26 mouse cellular contexts compared by ENCODE assay signal in the genomic region with DNA sequence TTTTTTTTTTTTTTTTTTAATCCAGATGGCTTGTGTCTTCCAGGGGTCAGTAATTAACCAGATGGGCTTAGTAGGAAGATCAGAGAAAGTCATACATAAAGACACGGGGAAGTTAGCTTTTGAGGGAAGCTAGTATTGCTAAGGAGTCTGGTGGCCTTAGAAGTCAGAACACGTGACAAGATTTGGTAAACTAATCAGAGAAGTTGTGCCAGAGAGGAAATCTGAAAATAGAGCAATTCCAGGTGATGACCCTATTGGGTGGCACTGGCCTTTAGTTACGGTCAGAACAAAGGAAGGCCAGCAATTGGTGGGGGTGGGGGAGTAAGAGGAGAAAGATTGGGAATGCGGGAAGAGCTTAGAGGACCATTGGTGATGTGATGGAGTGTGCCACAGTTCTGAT. TPM values are rescaled to one million over a fixed set of nuclear protein-coding genes. Genes with fewer than 3 reads are reported as not detected.
A peak's percentile ranks its signal among the peaks of the same experiment; 100 is the strongest.
DNase-seq lines count a peak whose midpoint lies in the region; ATAC-seq and TF ChIP-seq lines count a peak whose summit lies in the region.
"Had no signal": no experiment of that assay in that cellular context is flagged by ENCODE, and none has a peak within 500 bp of the region (broad histone marks: within the 10 kb centered on the region; RNA-seq: fewer than 3 reads in every experiment).

No protein-coding gene starts in this region.

- no peaks in the 10 kb centered on the region for H3K27me3 ChIP-seq in forebrain, postnatal 0 days (ENCODE audit: insufficient read depth, low read length)
- H3K27me3 ChIP-seq in forebrain, embryonic 16.5 days (replicated peaks; ENCODE audit: control insufficient read depth, insufficient read depth, low read length): no peaks in the 10 kb centered on the region
- H3K27me3 ChIP-seq in liver, adult 2 months (ENCODE audit: control insufficient read depth, insufficient read depth, low read length): no peaks in the 10 kb centered on the region
- H3K27me3 ChIP-seq: CH12.LX; forebrain, embryonic 13.5 days; heart, embryonic 12.5 days; hindbrain, embryonic 13.5 days; limb, embryonic 13.5 days; liver, embryonic 13.5 days; neural tube, embryonic 13.5 days had no signal

- H3K9ac ChIP-seq in forebrain, postnatal 0 days: no peak overlapping the region
- H3K9ac ChIP-seq in forebrain, embryonic 16.5 days (replicated peaks; ENCODE audit: low read depth, low read length): no peak overlapping the region
- no peak overlapping the region for H3K9ac ChIP-seq in liver, adult 2 months (ENCODE audit: low read depth, low read length)
- H3K9ac ChIP-seq: forebrain, embryonic 13.5 days; heart, embryonic 12.5 days; hindbrain, embryonic 13.5 days; limb, embryonic 13.5 days; liver, embryonic 13.5 days; neural tube, embryonic 13.5 days had no signal

- 68% methylated on average over 4 of the region's 4 CpGs for WGBS in forebrain, postnatal 0 days
- 64% methylated on average over 4 of the region's 4 CpGs for WGBS in forebrain, embryonic 16.5 days
- 16% methylated on average over 4 of the region's 4 CpGs for WGBS in liver, adult 2 months

- no peak for TF ChIP-seq CTCF in forebrain, postnatal 0 days (IDR thresholded peaks at IDR 0.05; ENCODE audit: low read depth)
- TF ChIP-seq CTCF in liver, adult 2 months (IDR thresholded peaks at IDR 0.05; ENCODE audit: low read depth, low read length): no peak

- H3K79me2 ChIP-seq in liver, adult 2 months (ENCODE audit: control insufficient read depth, insufficient read depth, low read length): peaks cover 34% of the 10 kb centered on the region; the same call in 1 of the 2 replicates

- TF ChIP-seq POLR2A in liver, adult 2 months (IDR thresholded peaks at IDR 0.05; ENCODE audit: extremely low read depth, insufficient read depth, low read length): no peak

- H3K27ac ChIP-seq in forebrain, postnatal 0 days (ENCODE audit: low read depth, low read length): peak overlapping the region; percentile 6; the same call in 1 of the 2 replicates
- H3K27ac ChIP-seq in forebrain, embryonic 16.5 days (ENCODE audit: low read length): no peak overlapping the region
- no peak overlapping the region for H3K27ac ChIP-seq in liver, adult 2 months (replicated peaks; ENCODE audit: insufficient read depth, low read depth, low read length)
- H3K27ac ChIP-seq: forebrain, embryonic 13.5 days; hindbrain, embryonic 13.5 days; limb, embryonic 13.5 days; liver, embryonic 13.5 days; macrophage; midbrain, embryonic 10.5 days; neural tube, embryonic 13.5 days had no signal

- no peak overlapping the region for H3K4me3 ChIP-seq in forebrain, postnatal 0 days (ENCODE audit: low read depth, low read length)
- no peak overlapping the region for H3K4me3 ChIP-seq in forebrain, embryonic 16.5 days (replicated peaks; ENCODE audit: low read length)
- H3K4me3 ChIP-seq in liver, adult 2 months (ENCODE audit: insufficient read depth, low read depth, low read length): no peak overlapping the region
- H3K4me3 ChIP-seq: forebrain, embryonic 13.5 days; heart, embryonic 12.5 days; hindbrain, embryonic 13.5 days; limb, embryonic 13.5 days; liver, embryonic 13.5 days; midbrain, embryonic 10.5 days; neural tube, embryonic 13.5 days had no signal

- no peak for DNase-seq in forebrain, postnatal 0 days
- DNase-seq in liver, adult 2 months (ENCODE audit: extremely low read depth, low read depth, low spot score): peak; percentile 69
- DNase-seq in liver: no peak
- no peak for DNase-seq in cerebellum, adult 11-12 months
- DNase-seq in lung, postnatal 4 days: no peak
- DNase-seq: adrenal gland, adult 2 months; adrenal gland, postnatal 36 days; cerebellum, adult 8-10 months; cerebellum, postnatal 36 days; heart, postnatal 4 days; kidney, adult 8-10 months; kidney, postnatal 10 days; liver, embryonic 13.5 days; lung, adult 18-20 months had no signal

- no peak overlapping the region for H3K4me2 ChIP-seq in forebrain, postnatal 0 days (ENCODE audit: low read depth)
- H3K4me2 ChIP-seq in forebrain, embryonic 16.5 days (ENCODE audit: low read length): no peak overlapping the region
- H3K4me2 ChIP-seq: forebrain, embryonic 13.5 days; heart, embryonic 12.5 days; hindbrain, embryonic 13.5 days; limb, embryonic 13.5 days; liver, embryonic 13.5 days; neural tube, embryonic 13.5 days had no signal

- no peaks in the 10 kb centered on the region for H3K9me3 ChIP-seq in forebrain, postnatal 0 days (ENCODE audit: low read length)
- H3K9me3 ChIP-seq in forebrain, embryonic 16.5 days (ENCODE audit: control insufficient read depth, low read length): no peaks in the 10 kb centered on the region
- H3K9me3 ChIP-seq: forebrain, embryonic 13.5 days; heart, embryonic 12.5 days; hindbrain, embryonic 13.5 days; limb, embryonic 13.5 days; liver, embryonic 13.5 days; midbrain, embryonic 10.5 days; neural tube, embryonic 13.5 days had no signal

- H3K36me3 ChIP-seq in forebrain, postnatal 0 days (ENCODE audit: insufficient read depth): no peaks in the 10 kb centered on the region
- H3K36me3 ChIP-seq in forebrain, embryonic 16.5 days (ENCODE audit: control insufficient read depth, insufficient read depth): no peaks in the 10 kb centered on the region
- no peaks in the 10 kb centered on the region for H3K36me3 ChIP-seq in liver, adult 2 months (ENCODE audit: control insufficient read depth, insufficient read depth, low read length)
- H3K36me3 ChIP-seq: heart, embryonic 12.5 days; hindbrain, embryonic 13.5 days; limb, embryonic 13.5 days; liver, embryonic 13.5 days; midbrain, embryonic 10.5 days; neural tube, embryonic 13.5 days had no signal

- no peak for ATAC-seq in forebrain, postnatal 0 days
- ATAC-seq in forebrain, embryonic 16.5 days: no peak
- peak; percentile 71 for ATAC-seq in megakaryocyte, adult 5-6 weeks (ENCODE audit: poor library complexity, severe bottlenecking)
- ATAC-seq: intestine, embryonic 16.5 days; midbrain, embryonic 16.5 days had no signal

- no peaks in the 10 kb centered on the region for H3K4me1 ChIP-seq in forebrain, postnatal 0 days (ENCODE audit: insufficient read depth)
- H3K4me1 ChIP-seq in forebrain, embryonic 16.5 days (replicated peaks; ENCODE audit: control insufficient read depth, insufficient read depth, low read length): 0 out of 2 replicates have a peak, but pooled peaks cover 6% of the 10 kb centered on the region
- peaks cover 16% of the 10 kb centered on the region for H3K4me1 ChIP-seq in liver, adult 2 months (ENCODE audit: control insufficient read depth, insufficient read depth, low read length)
- H3K4me1 ChIP-seq: forebrain, embryonic 13.5 days had no signal

RNA-seq across cellular contexts. Expression of a gene that starts 44.5 kb away (rescaled TPM):
- 200 and 203 TPM in 2 replicates for total RNA-seq in forebrain, postnatal 0 days (2014; rRNA removed)
- polyA plus RNA-seq in forebrain, postnatal 0 days (2015; fragmentation: Nextera tagmentation; extraction: Ambion mirVana): 214 and 319 TPM in 2 replicates
- polyA plus RNA-seq in forebrain, embryonic 16.5 days (2015; fragmentation: Nextera tagmentation; extraction: Ambion mirVana): 193 and 200 TPM in 2 replicates
- total RNA-seq in liver, adult 2 months (2014; rRNA removed): 28.8 and 31.5 TPM in 2 replicates
- 4.7 and 5.2 TPM in 2 replicates for polyA plus RNA-seq in liver, adult 2 months (2012; rRNA removed)
- total RNA-seq in megakaryocyte, adult 5-6 weeks (2015): 81.2 and 94.2 TPM in 2 replicates
- 118 and 132 TPM in 2 replicates for total RNA-seq in megakaryocyte, adult 5-6 weeks (2017)
